Mouse (Mus musculus) kidney, postnatal 0 days (tissue): Measurements from ENCODE around the gene Gpr162. TPM values are rescaled to one million over a fixed set of nuclear protein-coding genes. Genes with fewer than 3 reads are reported as not detected.

ENCODE experiments used
- ATAC-seq: fragments of 200-750 bp; cut with Nextera tagmentation; replicated peaks from 2 replicates; pipeline ENCODE4 v1.8.0; 2017; ENCODE audit warnings: low read depth, moderate number of reproducible peaks, moderate TSS enrichment, moderate library complexity; ENCODE audit not compliant: low FRiP score
- DNase-seq: peaks from one replicate; pipeline ENCODE4 v3.0.0-alpha.2; 2016; ENCODE audit warnings: low spot score
- H3K27ac ChIP-seq: fragments of 300-500 bp; sonication (generic); 2 replicates; pipeline ENCODE4 v1.5.1; 2014; ENCODE audit warnings: mild to moderate bottlenecking
- H3K27me3 ChIP-seq: fragments of 300-500 bp; sonication (generic); 2 replicates; pipeline ENCODE4 v1.6.1; 2014; ENCODE audit warnings: low read length, mixed read lengths; ENCODE audit not compliant: insufficient read depth
- H3K36me3 ChIP-seq: fragments of 300-500 bp; sonication (generic); 2 replicates; pipeline ENCODE4 v1.6.1; 2014; ENCODE audit warnings: low read length, mixed read lengths; ENCODE audit not compliant: insufficient read depth
- H3K4me1 ChIP-seq: fragments of 300-500 bp; sonication (generic); replicated peaks from 2 replicates; pipeline ENCODE4 v1.6.1; 2014; ENCODE audit warnings: antibody characterized with exemption, low read length, mixed read lengths; ENCODE audit not compliant: insufficient read depth
- H3K4me2 ChIP-seq: fragments of 300-500 bp; sonication (generic); 2 replicates; pipeline ENCODE4 v1.6.1; 2014; ENCODE audit warnings: mild to moderate bottlenecking, low read length, moderate library complexity, mixed read lengths
- H3K4me3 ChIP-seq: fragments of 300-500 bp; sonication (generic); replicated peaks from 2 replicates; pipeline ENCODE4 v1.5.1; 2014; ENCODE audit warnings: low read depth, low read length
- H3K9ac ChIP-seq: fragments of 300-500 bp; sonication (generic); 2 replicates; pipeline ENCODE4 v1.6.1; 2014; ENCODE audit warnings: low read depth, low read length
- H3K9me3 ChIP-seq: fragments of 300-500 bp; sonication (generic); replicated peaks from 2 replicates; pipeline ENCODE4 v1.6.1; 2016; ENCODE audit warnings: low read length, inconsistent platforms, mixed read lengths
- CTCF ChIP-seq: IDR thresholded peaks from 2 replicates; pipeline ENCODE4 v1.5.1; 2016; ENCODE audit warnings: antibody characterized with exemption, low read depth, mild to moderate bottlenecking, moderate library complexity
- WGBS: fragments of 180-500 bp; shearing (Covaris S2); extraction: QIAGEN DNeasy Blood & Tissue Kit; methylation state at CpG from one replicate; pipeline ENCODE4 v1.1.7; 2014; 5-methylcytosine and 5-hydroxymethylcytosine counted together
- polyA plus RNA-seq: library from polyadenylated mRNA; unstranded; fragments of >200 nt; fragmentation: Nextera tagmentation; extraction: Ambion mirVana; gene quantifications from 2 replicates; pipeline ENCODE4 v1.2.1, GENCODE M21; 2015

Gpr162 gene
- polyA plus RNA-seq, 1 experiment from 2014 or later: 2.2 TPM

DNA sequence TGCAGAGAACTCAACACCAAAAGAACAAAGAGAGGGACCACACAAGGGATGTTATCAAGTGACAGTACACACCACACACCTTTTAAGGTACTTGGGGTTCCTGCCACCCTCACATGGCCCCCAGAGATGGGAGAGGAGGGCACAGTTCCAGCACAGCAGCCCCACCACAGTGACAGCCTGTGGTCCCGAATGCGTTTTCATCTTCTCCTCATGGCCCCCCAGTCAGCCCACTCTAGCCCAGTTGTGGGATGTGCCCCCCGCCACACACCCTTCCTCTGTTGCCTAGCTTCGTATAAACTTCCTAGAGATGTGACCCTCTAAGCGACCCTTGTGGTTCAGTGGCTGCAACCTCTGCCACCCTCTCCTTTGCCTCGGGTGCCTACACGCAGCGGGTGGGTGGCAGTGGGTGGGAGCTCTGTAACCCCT lies 22.2 kb upstream of the Gpr162 start:
- no peak overlapping the region for H3K4me3 ChIP-seq
- WGBS: 87% methylated on average over 8 of the region's 8 CpGs
- H3K9me3 ChIP-seq: no peaks in the 10 kb centered on the region
- no peaks in the 10 kb centered on the region for H3K27me3 ChIP-seq
- no peak overlapping the region for H3K9ac ChIP-seq
- DNase-seq (no peak), ATAC-seq (no peak)
- no peaks in the 10 kb centered on the region; the same call in 1 of the 2 replicates for H3K4me1 ChIP-seq
- no peak for TF ChIP-seq CTCF
- H3K4me2 ChIP-seq: no peak overlapping the region
- no peak overlapping the region for H3K27ac ChIP-seq
- H3K36me3 ChIP-seq: no peaks in the 10 kb centered on the region

DNA sequence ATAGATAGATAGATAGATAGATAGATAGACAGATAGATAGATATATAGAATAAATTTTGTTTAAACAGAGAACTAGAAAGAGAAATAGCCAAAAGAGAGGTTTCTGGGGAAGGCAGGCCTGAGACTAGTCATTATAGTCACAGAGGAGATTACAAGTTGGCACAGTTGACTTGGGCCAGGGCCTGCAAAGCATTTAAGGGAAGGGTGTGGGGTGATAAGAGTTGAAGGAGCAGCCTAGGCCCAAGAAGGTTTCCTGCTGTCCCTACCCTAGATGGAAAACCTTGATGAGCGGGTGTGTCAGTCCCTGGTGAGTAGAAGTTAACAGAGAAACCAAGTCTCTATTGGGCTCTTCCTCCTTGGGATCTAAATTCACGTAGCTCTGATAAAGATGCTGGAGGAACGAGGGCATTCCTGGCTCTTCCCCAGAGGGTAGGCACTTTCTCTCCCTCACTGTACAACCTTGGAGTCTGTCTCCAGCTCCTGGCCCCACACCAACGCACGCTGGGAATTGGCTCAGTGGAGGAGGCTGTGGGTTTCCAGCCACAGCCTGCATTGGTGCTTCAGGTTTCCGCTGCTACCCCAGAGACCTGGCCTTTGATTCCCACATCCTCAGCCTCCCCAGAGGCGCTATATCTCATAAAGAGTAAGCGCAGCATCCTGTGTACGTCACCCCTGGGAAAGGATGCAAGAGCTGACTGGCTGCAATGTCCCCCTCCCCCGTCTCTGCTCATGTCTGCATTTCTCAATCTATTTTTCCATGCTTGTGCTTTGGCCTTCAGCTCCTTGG lies 21.1 kb upstream of the Gpr162 start:
- ATAC-seq: no peak

DNA sequence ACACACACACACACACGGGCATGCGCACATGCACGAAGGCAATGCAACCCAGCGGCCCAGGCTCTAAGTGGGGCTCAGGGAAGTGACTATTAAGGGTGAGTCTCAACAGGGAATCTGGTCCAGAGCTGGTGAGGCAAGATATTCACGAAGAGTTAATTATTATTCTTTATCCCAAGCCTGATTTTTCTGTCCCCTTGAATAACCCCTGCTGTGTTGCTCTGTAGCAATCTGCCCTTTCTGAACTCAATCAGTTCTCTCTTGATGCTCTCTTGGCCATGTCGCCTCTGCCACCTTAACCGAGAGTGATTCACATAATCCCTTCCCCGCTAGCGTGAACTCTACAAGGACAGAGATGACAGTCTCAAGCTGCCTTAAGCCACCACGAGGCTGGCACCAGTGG lies 19.6 kb upstream of the Gpr162 start:
- Histone ChIP-seq H3K9me3 (no peaks in the 10 kb centered on the region), H3K27me3 (no peaks in the 10 kb centered on the region), H3K9ac (no peak overlapping the region), H3K4me1 (no peaks in the 10 kb centered on the region; the same call in 1 of the 2 replicates), H3K27ac (no peak overlapping the region), H3K4me3 (no peak overlapping the region), H3K36me3 (no peaks in the 10 kb centered on the region), H3K4me2 (no peak overlapping the region)
- DNase-seq (no peak), ATAC-seq (no peak)
- 82% methylated on average over 10 of the region's 10 CpGs for WGBS
- no peak for TF ChIP-seq CTCF

More for the DNA sequence above, 21.1 kb upstream of the Gpr162 start:
- H3K4me1 ChIP-seq: no peaks in the 10 kb centered on the region; the same call in 1 of the 2 replicates
- whole genome bisulfite sequencing: 62% methylated on average over 10 of the region's 10 CpGs
- no peak overlapping the region for H3K4me3 ChIP-seq
- TF ChIP-seq CTCF: no peak
- no peaks in the 10 kb centered on the region for H3K9me3 ChIP-seq
- H3K4me2 ChIP-seq: no peak overlapping the region
- H3K9ac ChIP-seq: no peak overlapping the region
- no peaks in the 10 kb centered on the region for H3K27me3 ChIP-seq
- no peaks in the 10 kb centered on the region for H3K36me3 ChIP-seq
- DNase-seq: peak; percentile 51
- no peak overlapping the region for H3K27ac ChIP-seq

DNA sequence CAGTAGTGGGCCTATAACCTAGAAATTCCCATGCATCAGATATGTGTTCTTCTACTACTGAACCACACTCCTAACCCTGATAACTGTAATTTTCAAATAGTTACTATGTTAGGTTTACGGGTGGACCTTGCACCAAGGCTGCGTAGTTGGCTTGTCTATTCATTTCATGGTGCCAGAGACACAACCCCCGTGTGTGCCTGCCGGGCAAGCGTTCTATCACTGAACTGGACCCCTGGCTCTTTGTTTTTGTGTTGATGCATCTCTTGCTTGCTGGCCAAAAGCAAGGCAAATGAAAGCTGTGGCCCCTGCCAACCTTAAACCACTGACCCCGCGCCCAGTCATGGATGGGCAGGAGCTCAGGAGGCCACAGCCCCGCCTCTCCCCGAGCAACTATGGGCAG lies 18.0 kb upstream of the Gpr162 start:
- H3K27me3 ChIP-seq: no peaks in the 10 kb centered on the region
- TF ChIP-seq CTCF: no peak
- no peaks in the 10 kb centered on the region for H3K36me3 ChIP-seq
- no peak overlapping the region for H3K9ac ChIP-seq
- DNase-seq: no peak
- ATAC-seq: no peak
- no peaks in the 10 kb centered on the region for H3K9me3 ChIP-seq
- no peaks in the 10 kb centered on the region; the same call in 1 of the 2 replicates for H3K4me1 ChIP-seq
- H3K4me3 ChIP-seq: no peak overlapping the region
- H3K4me2 ChIP-seq: no peak overlapping the region
- 87% methylated on average over 9 of the region's 9 CpGs for WGBS
- no peak overlapping the region for H3K27ac ChIP-seq

DNA sequence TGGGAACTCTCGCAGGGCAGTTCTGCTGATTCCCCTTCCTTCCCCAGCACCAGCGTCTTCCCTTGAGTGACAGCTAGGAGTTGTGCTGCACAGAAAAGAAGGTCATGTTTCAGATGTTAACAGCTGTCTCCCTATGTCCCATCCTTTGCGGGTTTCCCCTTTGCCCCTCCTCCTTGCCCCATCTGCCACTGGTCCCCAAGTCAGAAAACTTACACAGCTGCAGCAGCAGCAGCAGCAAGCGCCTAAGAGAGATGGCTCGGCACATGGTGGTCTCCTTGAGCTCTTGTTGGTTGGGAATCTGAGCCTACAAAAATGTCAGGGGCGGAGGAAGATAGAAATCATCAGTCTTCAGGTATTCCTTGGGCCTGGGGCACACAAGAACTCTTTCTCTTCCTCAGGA lies 15.6 kb upstream of the Gpr162 start:
- ATAC-seq: no peak
- no peak for DNase-seq
- Histone ChIP-seq H3K4me2 (no peak overlapping the region), H3K27ac (no peak overlapping the region), H3K9ac (no peak overlapping the region), H3K4me3 (no peak overlapping the region), H3K27me3 (no peaks in the 10 kb centered on the region), H3K9me3 (no peaks in the 10 kb centered on the region), H3K36me3 (no peaks in the 10 kb centered on the region), H3K4me1 (no peaks in the 10 kb centered on the region)
- TF ChIP-seq CTCF: no peak
- WGBS: 46% methylated on average over 6 of the region's 6 CpGs

DNA sequence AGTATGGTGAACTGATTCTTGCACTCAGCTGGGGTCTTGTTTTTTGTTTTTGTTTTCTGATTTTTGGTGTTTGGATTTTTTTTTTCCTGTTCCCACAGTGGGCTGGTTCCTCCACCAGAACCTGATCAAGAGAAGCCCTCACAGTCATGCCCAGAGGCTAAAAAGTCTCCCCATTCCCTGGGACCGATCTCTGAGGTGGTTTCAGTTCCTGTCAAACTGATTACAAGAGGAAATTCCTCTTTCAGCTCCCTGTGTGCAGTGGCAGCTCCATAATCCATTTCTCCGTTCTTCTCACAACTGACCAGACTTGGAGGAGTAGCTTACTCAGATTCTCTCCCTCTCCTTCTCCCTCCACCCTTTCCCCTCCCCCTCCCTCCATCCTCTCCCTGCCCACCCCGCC lies 10.6 kb upstream of the Gpr162 start:
- Histone ChIP-seq H3K4me1 (no peaks in the 10 kb centered on the region), H3K9me3 (no peaks in the 10 kb centered on the region), H3K36me3 (no peaks in the 10 kb centered on the region), H3K9ac (no peak overlapping the region), H3K4me3 (no peak overlapping the region), H3K4me2 (no peak overlapping the region), H3K27me3 (no peaks in the 10 kb centered on the region), H3K27ac (no peak overlapping the region)
- TF ChIP-seq CTCF: no peak
- WGBS: 36% methylated on average over 2 of the region's 3 CpGs
- DNase-seq: no peak
- ATAC-seq: no peak
